Mouse (Mus musculus) liver, embryonic 14.5 days (tissue): ENCODE measurements around the gene Zfand2a. TPM values are rescaled to one million over a fixed set of nuclear protein-coding genes. Genes with fewer than 3 reads are reported as not detected.

Experiments used
- ATAC-seq: fragments of 200-750 bp; cut with Nextera tagmentation; 2 replicates; pipeline ENCODE4 v1.8.0; 2017; ENCODE audit warnings: moderate number of reproducible peaks, mild to moderate bottlenecking, moderate library complexity; ENCODE audit not compliant: insufficient read depth
- DNase-seq, 3 experiments: peaks; one replicate each; pipeline ENCODE4 v3.0.0-alpha.2; 2012 to 2013; ENCODE audit warnings: low read depth in 3 of 3, low spot score in 3 of 3
- H3K27ac ChIP-seq: fragments of 300-500 bp; sonication (generic); 2 replicates; pipeline ENCODE4 v1.5.1; 2014; ENCODE audit warnings: moderate library complexity, mild to moderate bottlenecking, control low read depth, inconsistent platforms
- H3K27me3 ChIP-seq: fragments of 300-500 bp; sonication (generic); 2 replicates; pipeline ENCODE4 v1.6.1; 2014; ENCODE audit warnings: mild to moderate bottlenecking, low read length, moderate library complexity; ENCODE audit not compliant: control insufficient read depth, insufficient read depth
- H3K36me3 ChIP-seq: fragments of 300-500 bp; sonication (generic); replicated peaks from 2 replicates; pipeline ENCODE4 v1.6.1; 2014; ENCODE audit warnings: low read depth; ENCODE audit not compliant: control insufficient read depth, insufficient read depth
- H3K4me1 ChIP-seq, 2 experiments: fragments of 200-500 bp in 1 of 2; fragments of 300-500 bp in 1 of 2; sonication (generic) in 1 of 2; replicated peaks; 2 replicates each; pipeline ENCODE4 v1.6.1; 2012 to 2014; ENCODE audit warnings: antibody characterized with exemption in 1 of 2, inconsistent platforms in 1 of 2, low read length in 1 of 2; ENCODE audit not compliant: control insufficient read depth in 2 of 2, insufficient read depth in 2 of 2
- H3K4me2 ChIP-seq: fragments of 300-500 bp; sonication (generic); 2 replicates; pipeline ENCODE4 v1.6.1; 2014; ENCODE audit warnings: low read depth, mild to moderate bottlenecking, control low read depth, moderate library complexity
- H3K4me3 ChIP-seq, 2 experiments: fragments of 200-500 bp in 1 of 2; fragments of 300-500 bp in 1 of 2; sonication (generic) in 1 of 2; 2 replicates each; pipeline ENCODE4 v1.5.1; 2012 to 2014; ENCODE audit warnings: low read depth in 2 of 2, low read length in 2 of 2, mild to moderate bottlenecking in 2 of 2, control low read depth in 1 of 2, inconsistent platforms in 1 of 2, moderate library complexity in 1 of 2; ENCODE audit not compliant: insufficient read depth in 1 of 2
- H3K9ac ChIP-seq: fragments of 300-500 bp; sonication (generic); replicated peaks from 2 replicates; pipeline ENCODE4 v1.6.1; 2014; ENCODE audit warnings: mild to moderate bottlenecking, control low read depth, moderate library complexity
- H3K9me3 ChIP-seq: fragments of 300-500 bp; sonication (generic); 2 replicates; pipeline ENCODE4 v1.6.1; 2016; ENCODE audit warnings: low read length, mixed read lengths; ENCODE audit not compliant: control insufficient read depth
- CTCF ChIP-seq: IDR thresholded peaks from 2 replicates; pipeline ENCODE4 v1.5.1; 2016; ENCODE audit warnings: antibody characterized with exemption, low read depth, control low read depth
- EP300 ChIP-seq: IDR thresholded peaks from 2 replicates; pipeline ENCODE4 v1.6.1; 2016; ENCODE audit warnings: antibody characterized with exemption, low read depth
- WGBS: fragments of 180-500 bp; shearing (Covaris S2); extraction: QIAGEN DNeasy Blood & Tissue Kit; methylation state at CpG from one replicate; pipeline ENCODE4 v1.1.7; 2014; ENCODE audit not compliant: insufficient replicate concordance; 5-methylcytosine and 5-hydroxymethylcytosine counted together
- polyA plus RNA-seq, 2 experiments: library from polyadenylated mRNA; depleted of rRNA in 1 of 2; stranded (reverse) in 1 of 2; unstranded in 1 of 2; fragments of >200 nt; fragmentation: Nextera tagmentation in 1 of 2; extraction: Ambion mirVana in 1 of 2; gene quantifications; 2 replicates each; pipeline versions ENCODE4 v1.2.1 to v1.2.3; 2012 to 2014

Zfand2a gene
- polyA plus RNA-seq (2012; rRNA removed), result 3.1 and 3.2 TPM in 2 replicates
- polyA plus RNA-seq (2014; fragmentation: Nextera tagmentation; extraction: Ambion mirVana), result 1.4 TPM in 2 replicates

DNA sequence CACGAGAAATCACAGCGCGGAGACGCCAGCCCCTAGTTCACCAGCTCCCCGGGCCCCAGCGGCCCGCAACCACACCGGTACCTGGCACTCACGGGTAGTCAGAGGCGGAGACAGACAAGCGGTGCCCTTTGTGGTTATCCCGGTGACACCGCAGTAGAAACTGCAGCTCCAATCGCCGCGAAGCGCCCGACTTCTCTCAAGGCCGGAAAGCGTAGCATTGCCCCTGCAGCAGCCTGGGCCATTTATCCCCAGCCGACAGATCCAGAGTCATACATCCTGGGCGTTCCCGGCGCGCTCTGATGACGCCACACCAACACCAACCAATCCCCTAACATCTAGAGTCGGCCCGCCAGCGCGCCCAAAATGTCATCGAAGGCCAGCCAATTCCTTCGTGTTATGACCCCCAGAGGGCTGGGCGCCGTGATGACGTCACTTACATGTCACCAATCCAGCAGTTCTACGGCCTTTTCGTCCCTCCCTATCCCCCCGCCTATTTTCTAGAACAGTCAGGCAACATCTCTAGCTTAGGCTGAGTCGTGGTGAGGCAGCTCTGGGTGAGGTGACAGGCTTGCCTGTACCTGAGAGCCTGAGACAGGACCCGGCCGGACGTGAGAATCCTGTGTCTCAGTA lies at the start of gene Zfand2a:
Gene Zfand2a (minus strand): TSS at position 365 of the 630 bp plus-strand sequence.
- under 1% methylated on average over 42 of the region's 42 CpGs for WGBS
- Histone ChIP-seq H3K4me2 (peak within 1 kb of the TSS; percentile 91), H3K27ac (peak within 1 kb of the TSS; percentile 51), H3K9me3 (no peaks in the 10 kb centered on the region), H3K27me3 (no peaks in the 10 kb centered on the region), H3K36me3 (peaks cover 10% of the 10 kb centered on the region), H3K4me1 (peaks cover 3 to 10% of the 10 kb centered on the region in 2 experiments; a peak in 3 of 4 replicates), H3K9ac (peak within 1 kb of the TSS; percentile 75), H3K4me3 (peak within 1 kb of the TSS; percentile 80 to 84)
- peak; percentile 99 to 100 (median 100) for DNase-seq
- TF ChIP-seq CTCF, result no peak
- no peak for TF ChIP-seq EP300
- ATAC-seq, result peak; percentile 99

DNA sequence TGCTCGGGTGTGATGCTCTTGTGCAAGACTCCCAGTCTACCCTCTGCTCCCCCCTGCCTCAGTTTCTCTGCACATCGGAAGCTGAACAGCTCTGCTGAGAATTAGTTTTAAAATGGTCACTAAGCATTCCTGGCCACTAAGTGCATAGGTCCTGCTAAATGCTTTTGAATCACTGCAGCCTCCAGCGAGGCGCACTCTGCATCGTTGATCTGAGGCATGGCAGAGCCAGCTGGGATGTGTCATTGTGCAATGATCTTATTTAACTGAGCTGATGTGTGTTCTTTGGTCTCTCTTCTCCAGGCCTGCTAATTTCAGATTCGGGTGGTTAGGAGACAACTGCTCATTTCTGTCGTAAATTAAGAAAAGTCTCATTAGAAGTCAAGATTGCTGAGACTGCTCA lies 44.5 kb upstream of the Zfand2a start:
- WGBS, result 61% methylated on average over 7 of the region's 7 CpGs
- TF ChIP-seq EP300, result no peak
- TF ChIP-seq CTCF, result no peak
- H3K27ac ChIP-seq, result no peak overlapping the region
- H3K36me3 ChIP-seq, result no peaks in the 10 kb centered on the region
- no peaks in the 10 kb centered on the region for H3K9me3 ChIP-seq
- H3K9ac ChIP-seq, result no peak overlapping the region
- H3K4me1 ChIP-seq, result no peaks in the 10 kb centered on the region
- DNase-seq, result no peak
- peaks cover 13% of the 10 kb centered on the region for H3K27me3 ChIP-seq
- no peak overlapping the region for H3K4me3 ChIP-seq
- ATAC-seq, result no peak
- H3K4me2 ChIP-seq, result no peak overlapping the region

DNA sequence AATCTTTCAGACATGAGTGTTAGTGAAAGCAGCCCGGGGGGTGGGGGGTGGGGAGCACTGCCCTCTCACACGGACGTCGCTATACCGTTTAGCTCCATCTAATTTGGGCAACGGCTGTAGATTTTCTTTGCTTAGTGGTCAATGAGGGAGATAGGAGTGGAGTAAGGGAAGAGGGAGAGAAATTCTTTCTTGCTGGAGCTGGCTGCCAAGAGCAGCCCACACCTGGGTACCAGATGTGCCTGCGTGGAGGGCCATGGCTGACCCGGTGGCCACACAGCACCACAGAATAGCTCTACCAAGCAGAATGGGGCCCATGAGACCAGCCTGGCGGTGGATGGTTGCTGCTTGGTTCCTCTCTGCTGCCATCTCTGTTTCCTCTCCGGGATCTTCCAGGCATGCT lies 37.6 kb upstream of the Zfand2a start:
- Histone ChIP-seq H3K9me3 (no peaks in the 10 kb centered on the region), H3K4me1 (no peaks in the 10 kb centered on the region), H3K9ac (no peak overlapping the region), H3K4me3 (no peak overlapping the region), H3K4me2 (no peak overlapping the region), H3K27ac (no peak overlapping the region), H3K27me3 (no peaks in the 10 kb centered on the region), H3K36me3 (no peaks in the 10 kb centered on the region)
- ATAC-seq (no peak), DNase-seq (no peak)
- TF ChIP-seq CTCF (no peak), EP300 (no peak)
- 60% methylated on average over 10 of the region's 10 CpGs for WGBS

DNA sequence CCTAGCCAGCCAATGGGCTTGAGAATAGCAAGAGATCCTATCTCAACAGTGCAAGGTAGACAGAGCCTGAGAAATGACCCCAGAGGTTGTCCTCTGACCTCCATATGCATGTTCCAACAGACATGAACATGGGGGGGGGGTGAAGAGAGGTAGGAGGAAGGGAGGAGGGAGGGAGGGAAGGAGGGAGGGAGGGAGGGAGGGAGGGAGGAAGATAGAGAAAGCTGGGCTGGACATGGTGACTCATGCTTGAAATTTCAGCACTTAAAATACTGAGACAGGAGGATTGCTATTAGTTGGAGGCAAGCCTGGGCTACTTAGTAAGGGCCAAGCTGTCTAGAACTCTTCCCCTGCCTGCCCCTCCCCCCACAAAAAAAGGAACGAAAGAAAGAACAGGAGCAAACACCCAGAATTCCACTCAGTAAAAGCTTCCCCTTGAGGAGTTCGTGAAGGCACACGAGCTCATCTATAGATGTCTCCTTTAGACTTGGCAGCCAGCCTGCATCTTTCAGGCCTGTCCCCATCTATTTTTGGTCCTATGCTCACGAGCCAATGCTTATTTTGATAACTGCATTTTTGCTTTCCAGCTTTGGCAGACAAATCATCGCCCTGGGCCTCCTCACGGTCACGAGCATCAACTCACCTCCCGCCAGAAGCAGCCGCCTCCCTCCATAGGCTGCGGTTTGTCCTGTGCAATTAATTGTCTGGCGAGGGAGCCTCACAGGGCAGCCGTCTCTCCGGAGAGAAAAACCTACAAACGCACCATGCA lies 35.9 kb upstream of the Zfand2a start:
- Histone ChIP-seq H3K27ac (no peak overlapping the region), H3K4me3 (no peak overlapping the region), H3K27me3 (no peaks in the 10 kb centered on the region), H3K9ac (no peak overlapping the region), H3K36me3 (no peaks in the 10 kb centered on the region), H3K9me3 (no peaks in the 10 kb centered on the region), H3K4me1 (no peaks in the 10 kb centered on the region), H3K4me2 (no peak overlapping the region)
- no peak for ATAC-seq
- no peak for DNase-seq
- TF ChIP-seq CTCF (no peak), EP300 (no peak)
- WGBS, result 52% methylated on average over 14 of the region's 14 CpGs

DNA sequence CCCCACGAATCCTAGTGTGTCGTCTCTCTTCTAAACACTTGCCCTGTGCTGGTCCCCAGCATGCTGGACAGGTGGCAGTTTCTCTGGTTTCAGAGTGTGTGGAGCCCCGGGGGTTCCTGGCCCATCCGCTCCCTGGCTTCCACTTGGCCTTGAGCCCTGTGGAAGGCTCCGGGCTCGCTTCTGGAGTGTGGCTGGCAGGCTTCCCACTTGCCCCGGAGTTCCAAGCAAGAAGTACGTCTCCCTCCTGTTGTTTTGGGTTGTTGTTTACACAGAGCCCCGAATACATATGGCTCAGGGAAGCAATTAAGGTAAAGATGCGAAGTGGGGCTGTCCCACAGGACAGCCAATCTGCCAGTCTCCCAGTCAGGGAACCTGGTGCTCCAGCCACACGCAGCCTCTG lies 31.9 kb upstream of the Zfand2a start:
- Histone ChIP-seq H3K9me3 (no peaks in the 10 kb centered on the region), H3K36me3 (no peaks in the 10 kb centered on the region), H3K4me2 (no peak overlapping the region), H3K4me3 (no peak overlapping the region), H3K27ac (no peak overlapping the region), H3K27me3 (no peaks in the 10 kb centered on the region; the same call in 1 of the 2 replicates), H3K4me1 (no peaks in the 10 kb centered on the region), H3K9ac (no peak overlapping the region)
- TF ChIP-seq EP300, result no peak
- no peak for TF ChIP-seq CTCF
- DNase-seq (no peak), ATAC-seq (no peak)
- WGBS, result 43% methylated on average over 11 of the region's 11 CpGs
